Mouse (Mus musculus) C2C12 (cell line): ENCODE measurements around the gene Impdh1.

Source experiments
- CTCF ChIP-seq: IDR thresholded peaks from one replicate; pipeline ENCODE4 v1.5.1; 2011; ENCODE audit not compliant: control insufficient read depth, insufficient read depth, insufficient read length
- FOSL1 ChIP-seq: IDR thresholded peaks from one replicate; pipeline ENCODE4 v1.8.0; 2011; ENCODE audit warnings: mild to moderate bottlenecking, low read length; ENCODE audit not compliant: poor library complexity, insufficient read depth, severe bottlenecking
- MAX ChIP-seq: IDR thresholded peaks from one replicate; pipeline ENCODE4 v1.6.1; 2011; ENCODE audit warnings: mild to moderate bottlenecking, control low read depth
- MYOG ChIP-seq: IDR thresholded peaks from one replicate; pipeline ENCODE4 v1.6.1; 2011; ENCODE audit not compliant: control insufficient read depth, insufficient read length; ENCODE audit errors: extremely low read depth
- USF1 ChIP-seq: IDR thresholded peaks from one replicate; pipeline ENCODE4 v1.6.1; 2011; ENCODE audit warnings: low read depth, mild to moderate bottlenecking, control low read depth, moderate library complexity

- TF ChIP-seq CTCF: no peak
- TF ChIP-seq MAX: no peak
- no peak for TF ChIP-seq USF1
- TF ChIP-seq FOSL1: no peak
- no peak for TF ChIP-seq MYOG
Measured at GRCm38 (mm10) chr6:29246585-29246984, 30.4 kb upstream of the Impdh1 start.
